Mouse (Mus musculus): ENCODE measurements around the gene Zfp276.
"Not testable (repeated sequence)": the region's sequence is repeated elsewhere in the genome, so short reads cannot be mapped to it uniquely, and the experiment has no call there.

Gene Zfp276

GRCm38 (mm10) chr8:123244382-123244781 is 9.6 kb upstream of the Zfp276 start:
- DNase-seq (ENCODE audit: low spot score): no peak

- no peak for DNase-seq (ENCODE audit: low spot score)
Measured at GRCm38 (mm10) chr8:123245543-123245942, 8.5 kb upstream of the Zfp276 start.

GRCm38 (mm10) chr8:123247748-123248147 is 6.2 kb upstream of the Zfp276 start:
- no peak for DNase-seq (ENCODE audit: low spot score)

GRCm38 (mm10) chr8:123248596-123248995 is 5.4 kb upstream of the Zfp276 start:
- no peak for DNase-seq (ENCODE audit: low spot score)

- no peak for DNase-seq (ENCODE audit: low spot score)
Measured at GRCm38 (mm10) chr8:123250940-123251339, 3.1 kb upstream of the Zfp276 start.

- no peak for DNase-seq (ENCODE audit: low spot score)
Measured at GRCm38 (mm10) chr8:123252925-123253324, 1.1 kb upstream of the Zfp276 start.

- no peak for DNase-seq (ENCODE audit: low spot score)
Measured at GRCm38 (mm10) chr8:123253451-123254098, 420 bp upstream of the Zfp276 start.

- DNase-seq (ENCODE audit: low spot score): no peak
Measured at GRCm38 (mm10) chr8:123255170-123255569, 1.2 kb downstream of the Zfp276 start.

- DNase-seq (ENCODE audit: low spot score): no peak
Measured at GRCm38 (mm10) chr8:123257114-123257513, 3.1 kb downstream of the Zfp276 start.

- not testable (repeated sequence) for DNase-seq (ENCODE audit: low spot score)
Measured at GRCm38 (mm10) chr8:123257593-123257992, 3.6 kb downstream of the Zfp276 start.

GRCm38 (mm10) chr8:123267926-123268656 is 14.1 kb downstream of the Zfp276 start:
- DNase-seq (ENCODE audit: low spot score): no peak

- no peak for DNase-seq (ENCODE audit: low spot score)
Measured at GRCm38 (mm10) chr8:123271147-123271546, 17.2 kb downstream of the Zfp276 start.

GRCm38 (mm10) chr8:123271901-123272300 is 17.9 kb downstream of the Zfp276 start:
- no peak for DNase-seq (ENCODE audit: low spot score)

- no peak for DNase-seq (ENCODE audit: low spot score)
Measured at GRCm38 (mm10) chr8:123274447-123274846, 20.5 kb downstream of the Zfp276 start.

- DNase-seq (ENCODE audit: low spot score): no peak
Measured at GRCm38 (mm10) chr8:123275096-123275495, 21.1 kb downstream of the Zfp276 start.

- no peak for DNase-seq (ENCODE audit: low spot score)
Measured at GRCm38 (mm10) chr8:123278445-123278844, 24.4 kb downstream of the Zfp276 start.

GRCm38 (mm10) chr8:123279828-123280227 is 25.8 kb downstream of the Zfp276 start:
- no peak for DNase-seq (ENCODE audit: low spot score)

- DNase-seq (ENCODE audit: low spot score): no peak
Measured at GRCm38 (mm10) chr8:123280302-123281094, 26.5 kb downstream of the Zfp276 start.

GRCm38 (mm10) chr8:123282994-123283393 is 29.0 kb downstream of the Zfp276 start:
- not testable (repeated sequence) for DNase-seq (ENCODE audit: low spot score)

- no peak for DNase-seq (ENCODE audit: low spot score)
Measured at GRCm38 (mm10) chr8:123283991-123284390, 30.0 kb downstream of the Zfp276 start.

GRCm38 (mm10) chr8:123284493-123284892 is 30.5 kb downstream of the Zfp276 start:
- DNase-seq (ENCODE audit: low spot score): no peak

GRCm38 (mm10) chr8:123287362-123287761 is 33.4 kb downstream of the Zfp276 start:
- no peak for DNase-seq (ENCODE audit: low spot score)

- no peak for DNase-seq (ENCODE audit: low spot score)
Measured at GRCm38 (mm10) chr8:123290166-123290565, 36.2 kb downstream of the Zfp276 start.
